Mouse (Mus musculus) left cerebral cortex, postnatal 10 days (tissue): ENCODE measurements around the gene Ruvbl2. TPM values are rescaled to one million over a fixed set of nuclear protein-coding genes. Genes with fewer than 3 reads are reported as not detected.
"Not testable (repeated sequence)": the region's sequence is repeated elsewhere in the genome, so short reads cannot be mapped to it uniquely, and the experiment has no call there.

Experiments
- DNase-seq, 2 experiments: peaks; one replicate each; pipeline ENCODE4 v3.0.0; 2021 to 2022; ENCODE audit warnings: low spot score in 2 of 2, mixed read lengths in 1 of 2; ENCODE audit errors: extremely low spot score in 1 of 2
- intact Hi-C: fragments of 180-260 bp; cut with DNase I; formaldehyde crosslinking; loops from one replicate; pipeline ENCODE4 v1.15.1; 2025
- total RNA-seq, 2 experiments: library from RNA; stranded (reverse); gene quantifications; 2 replicates each; pipeline ENCODE4 v1.2.3; 2021

Ruvbl2 gene
- 10 to 100 TPM; 31.3 to 41.1 TPM for total RNA-seq

DNA sequence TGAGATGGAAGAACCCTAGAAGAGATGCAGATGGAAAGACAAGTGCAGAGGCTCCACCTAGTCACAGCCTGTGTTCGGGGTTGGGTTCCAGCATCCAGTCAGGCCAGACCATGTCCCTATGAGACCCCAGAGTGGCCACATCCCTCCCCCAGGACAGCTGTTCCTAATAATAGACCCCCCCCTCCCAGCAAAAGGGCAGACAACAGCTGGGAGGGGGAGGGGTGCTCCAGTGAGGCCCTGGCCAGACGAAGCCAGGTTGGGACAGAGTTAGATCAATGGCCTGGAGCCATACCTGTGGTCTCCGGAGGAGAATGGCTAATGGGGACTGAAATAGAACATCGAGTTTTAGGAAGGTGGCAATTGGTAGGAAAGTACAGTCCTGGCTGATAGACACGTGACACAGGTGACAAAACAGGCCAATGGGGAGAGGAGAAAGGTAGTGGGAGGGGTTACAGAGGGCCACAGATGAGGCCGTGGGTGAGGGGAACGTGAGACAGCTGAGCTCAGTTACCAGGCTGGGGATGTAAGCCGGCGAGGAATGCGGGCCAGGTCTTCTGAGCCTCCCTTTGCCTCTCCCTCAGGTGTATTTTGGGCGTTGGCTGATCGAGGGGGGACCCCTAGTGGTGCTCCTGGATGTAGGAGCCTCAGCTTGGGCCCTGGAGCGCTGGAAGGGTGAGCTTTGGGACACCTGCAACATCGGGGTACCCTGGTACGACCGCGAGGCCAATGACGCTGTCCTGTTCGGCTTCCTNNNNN lies at the start of gene Ruvbl2:
Gene Ruvbl2 (minus strand): TSS at position 576 of the 756 bp plus-strand sequence.
- intact Hi-C loops = no loop called here
- no peak for DNase-seq

DNA sequence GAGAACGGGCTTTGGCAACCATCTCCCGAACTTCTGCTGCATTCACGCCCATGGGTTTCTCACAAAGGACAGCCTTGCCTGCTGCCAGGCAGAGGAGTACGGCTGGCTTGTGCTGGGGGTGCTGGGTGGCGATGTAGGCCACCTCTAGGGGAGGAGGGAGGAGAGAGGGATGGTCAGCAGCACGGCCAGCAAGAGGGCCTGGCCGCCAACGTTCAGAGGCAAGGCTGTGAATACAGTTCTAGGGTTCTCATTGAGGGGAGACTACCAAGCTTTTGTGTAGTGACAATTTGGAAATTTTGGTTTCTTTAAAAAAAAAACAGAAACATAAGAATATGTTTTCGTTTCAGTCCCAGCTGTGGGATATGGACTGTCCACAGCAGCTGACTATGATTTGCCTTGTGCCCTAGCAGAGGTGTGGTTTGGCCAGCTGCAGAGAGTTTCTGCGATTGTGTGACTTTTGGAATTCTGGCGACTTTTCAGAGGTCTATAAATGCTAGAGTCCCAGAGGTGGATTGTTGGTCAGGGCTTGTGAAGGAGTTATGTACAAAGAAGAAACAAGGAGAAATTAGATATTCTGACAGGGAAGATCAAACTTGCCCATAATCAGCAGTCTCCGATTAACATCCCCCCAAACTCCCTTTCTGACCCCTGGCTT lies 49.0 kb upstream of the Ruvbl2 start, which contains the start of gene Gm45808:
Gene Gm45808 (minus strand): TSS at position 51 of the 655 bp plus-strand sequence.
- intact Hi-C loops = no loop called here
- no peak for DNase-seq

GRCm38 (mm10) chr7:45486158-45486557 lies 48.3 kb upstream of the Ruvbl2 start:
- DNase-seq = no peak
- intact Hi-C loops = no loop called here

DNA sequence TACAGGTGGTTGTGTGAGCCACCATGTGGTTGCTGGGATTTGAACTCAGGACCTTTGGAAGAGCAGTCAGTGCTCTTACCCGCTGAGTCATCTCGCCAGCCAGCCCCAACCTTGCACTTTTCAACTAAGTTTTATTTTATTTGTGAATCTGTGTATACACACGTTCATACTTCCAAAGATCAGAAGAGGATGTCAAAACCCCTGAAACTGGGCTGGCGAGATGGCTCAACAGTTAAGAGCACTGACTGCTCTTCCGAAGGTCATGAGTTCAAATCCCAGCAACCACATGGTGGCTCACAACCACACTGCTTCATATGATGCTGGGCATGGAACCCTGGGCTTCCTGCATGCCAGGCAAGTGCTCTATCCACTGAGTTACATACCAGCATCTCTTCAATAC lies 47.1 kb upstream of the Ruvbl2 start:
- intact Hi-C loops, DNase-seq: not testable (repeated sequence)

DNA sequence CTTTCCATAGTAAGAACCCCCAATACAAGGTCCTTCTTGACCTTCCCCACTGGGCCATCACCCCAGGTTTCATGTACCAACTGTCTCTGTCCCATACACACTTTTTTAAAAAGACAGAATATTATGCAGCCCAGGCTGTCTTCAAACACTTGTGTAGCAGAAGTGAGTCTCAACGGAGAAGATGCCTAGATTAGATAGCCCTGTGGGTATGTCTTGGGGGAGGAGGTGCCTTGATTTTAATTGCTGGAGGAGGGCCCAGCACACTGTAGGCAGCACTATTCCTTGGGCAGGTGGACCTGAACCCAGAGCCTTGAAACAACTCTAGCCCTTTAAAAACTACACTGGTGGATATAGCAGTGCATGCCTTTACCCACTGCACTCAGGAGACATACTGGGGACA lies 44.3 kb upstream of the Ruvbl2 start:
- DNase-seq = no peak
- intact Hi-C loops = no loop called here

- peak; percentile 69 to 76 for DNase-seq
- intact Hi-C loops = no loop called here
Observed at GRCm38 (mm10) chr7:45481374-45481927, 43.6 kb upstream of the Ruvbl2 start, which contains the start of gene Tulp2. Gene Tulp2 (plus strand): TSS chr7:45481877.

DNA sequence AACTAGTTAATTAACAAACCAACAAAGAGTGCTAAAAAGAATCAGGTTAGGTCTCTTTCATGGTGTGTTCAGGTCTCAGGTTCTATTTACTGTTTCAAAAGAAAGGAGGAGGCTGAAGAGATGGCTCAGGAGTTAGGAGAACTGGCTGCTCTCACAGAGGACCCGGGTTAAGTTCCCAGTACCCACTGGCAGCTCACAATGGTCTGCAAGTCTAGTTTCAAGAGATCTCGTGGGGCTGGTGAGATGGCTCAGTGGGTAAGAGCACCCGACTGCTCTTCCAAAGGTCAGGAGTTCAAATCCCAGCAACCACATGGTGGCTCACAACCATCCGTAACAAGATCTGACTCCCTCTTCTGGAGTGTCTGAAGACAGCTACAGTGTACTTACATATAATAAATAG lies 42.4 kb upstream of the Ruvbl2 start:
- DNase-seq, intact Hi-C loops: not testable (repeated sequence)

DNA sequence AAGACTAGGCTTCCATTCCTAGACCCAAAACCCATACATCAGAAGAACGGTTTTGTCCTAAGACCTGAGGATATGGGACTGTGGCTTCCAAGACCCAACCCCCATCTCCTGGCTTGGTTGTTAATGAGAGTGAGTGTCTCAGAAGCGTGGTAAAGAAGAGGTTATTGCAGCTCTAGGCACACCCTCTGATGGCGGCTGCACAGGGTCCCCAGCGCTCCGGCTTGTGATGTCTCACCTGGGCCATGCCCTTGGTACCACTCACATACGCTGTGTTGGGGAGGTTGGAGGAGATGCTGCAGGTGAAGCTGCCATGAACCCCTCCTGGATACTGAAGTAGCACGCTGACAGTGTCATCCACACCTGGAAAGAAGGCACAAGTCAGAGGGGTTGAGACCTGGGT lies 40.9 kb upstream of the Ruvbl2 start:
- no peak for DNase-seq
- intact Hi-C loops = loop anchor here (5.0 to 10.0 kb wide), 2 partner anchors 44 to 206 kb away; partner anchors contain the start of gene Ntn5

GRCm38 (mm10) chr7:45477003-45477402 lies 39.1 kb upstream of the Ruvbl2 start:
- intact Hi-C loops = loop anchor here (5.0 to 10.0 kb wide), 2 partner anchors 45 to 208 kb away; partner anchors contain the start of gene Ntn5
- peak in 1 of 2 experiments; percentile 68 for DNase-seq

GRCm38 (mm10) chr7:45476453-45476852 lies 38.6 kb upstream of the Ruvbl2 start:
- intact Hi-C loops = loop anchor here (5.0 to 10.0 kb wide), 2 partner anchors 46 to 208 kb away; partner anchors contain the start of gene Ntn5
- no peak for DNase-seq

DNA sequence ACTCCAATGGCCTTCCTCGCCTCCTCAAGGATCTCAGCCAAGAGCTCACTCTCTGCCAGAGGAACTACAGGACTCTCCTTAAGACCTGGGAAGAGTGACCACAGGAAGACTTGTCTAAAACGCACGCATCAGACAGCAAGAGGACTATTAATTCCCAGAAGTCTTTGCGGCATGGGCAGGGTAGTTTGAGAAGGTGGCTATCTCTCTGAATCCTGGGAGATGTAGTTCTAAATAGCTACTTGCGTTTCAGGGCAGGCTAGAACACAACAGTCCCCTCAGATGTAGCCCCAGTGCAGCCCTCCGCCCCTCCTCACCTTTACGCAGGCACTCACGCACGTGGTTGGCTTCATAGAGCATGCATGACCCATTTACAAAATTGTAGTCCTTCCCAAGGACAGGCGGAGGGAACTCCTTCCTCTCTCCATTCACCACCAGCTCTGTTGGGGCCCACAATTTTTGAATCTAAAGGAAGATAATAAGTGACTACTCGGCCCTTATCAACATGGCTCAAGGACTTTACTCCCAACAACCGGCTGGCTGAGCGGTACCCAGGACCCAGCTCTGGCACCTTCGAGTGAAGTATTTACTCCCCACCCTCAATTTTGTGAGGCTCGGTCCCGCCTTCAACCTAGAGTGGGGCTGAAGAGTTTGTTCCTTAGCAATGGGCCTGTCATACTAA lies 37.5 kb upstream of the Ruvbl2 start:
- intact Hi-C loops = loop anchor here (5.0 to 10.0 kb wide), 2 partner anchors 47 to 209 kb away; partner anchors contain the start of gene Ntn5
- no peak for DNase-seq

DNA sequence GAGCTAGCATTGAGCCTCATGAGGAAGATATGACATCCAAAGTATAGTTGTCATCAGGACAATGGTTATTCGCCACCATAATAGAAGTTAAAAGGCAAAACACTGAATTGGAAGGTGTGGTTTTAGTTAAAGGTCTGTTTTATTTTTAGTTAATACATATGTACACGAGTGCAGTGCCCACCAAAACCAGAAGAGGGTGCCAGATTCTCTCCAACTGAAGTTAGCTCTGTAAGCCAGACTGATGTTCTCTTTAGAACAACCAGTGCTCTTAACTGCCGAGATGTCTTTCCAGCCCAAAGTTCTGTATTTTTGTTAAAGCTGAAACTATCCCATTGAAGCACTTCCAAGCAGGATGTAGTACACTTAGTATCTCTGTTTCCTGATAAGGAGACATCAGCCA lies 33.0 kb upstream of the Ruvbl2 start:
- DNase-seq = peak; percentile 70 to 71
- intact Hi-C loops = loop anchor here (10.0 kb wide), 1 partner anchor 214 kb away; the partner anchor contains the start of gene Ntn5

- DNase-seq = no peak
- intact Hi-C loops = no loop called here
Observed at GRCm38 (mm10) chr7:45467090-45467670, 29.3 kb upstream of the Ruvbl2 start.

GRCm38 (mm10) chr7:45466283-45467089 lies 28.6 kb upstream of the Ruvbl2 start, which contains the start of gene Bax:
Gene Bax (minus strand): TSS chr7:45466898.
- DNase-seq = peak; percentile 95 to 98
- intact Hi-C loops = no loop called here

- no peak for DNase-seq
- intact Hi-C loops = no loop called here
Observed at GRCm38 (mm10) chr7:45465549-45465948, 27.7 kb upstream of the Ruvbl2 start.

- DNase-seq = no peak
- intact Hi-C loops = no loop called here
Observed at GRCm38 (mm10) chr7:45465112-45465511, 27.2 kb upstream of the Ruvbl2 start.

- DNase-seq = no peak
- intact Hi-C loops = no loop called here
Observed at GRCm38 (mm10) chr7:45463987-45464778, 26.3 kb upstream of the Ruvbl2 start.
